ENCODE assay signal across 11 mouse cellular contexts in genomic region chr7:30393631-30394030, GRCm38 (mm10). TPM values are rescaled to one million over a fixed set of nuclear protein-coding genes. Genes with fewer than 3 reads are reported as not detected.
A peak's percentile ranks its signal among the peaks of the same experiment; 100 is the strongest.
DNase-seq lines count a peak whose midpoint lies in the region; ATAC-seq and TF ChIP-seq lines count a peak whose summit lies in the region.
"Had no signal": no experiment of that assay in that cellular context is flagged by ENCODE, and none has a peak within 500 bp of the region (broad histone marks: within the 10 kb centered on the region; RNA-seq: fewer than 3 reads in every experiment).

No protein-coding gene starts in this region.

- no peak overlapping the region for H3K4me2 ChIP-seq in forebrain, embryonic 11.5 days (ENCODE audit: low read depth, low read length, severe bottlenecking)
- H3K4me2 ChIP-seq in forebrain, postnatal 0 days (ENCODE audit: low read depth): no peak overlapping the region
- H3K4me2 ChIP-seq in embryonic facial prominence, embryonic 13.5 days: no peak overlapping the region
- H3K4me2 ChIP-seq in stomach, embryonic 16.5 days (ENCODE audit: low read depth, low read length): no peak overlapping the region
- no peak overlapping the region for H3K4me2 ChIP-seq in forebrain, embryonic 12.5 days

- no peak overlapping the region for H3K27ac ChIP-seq in forebrain, embryonic 11.5 days (ENCODE audit: low read depth, low read length)
- H3K27ac ChIP-seq in forebrain, postnatal 0 days (ENCODE audit: low read depth, low read length): no peak overlapping the region
- H3K27ac ChIP-seq in left cerebral cortex, adult 2 months: peak overlapping the region; percentile 57
- peak overlapping the region; percentile 29; the same call in 1 of the 2 replicates for H3K27ac ChIP-seq in embryonic facial prominence, embryonic 13.5 days
- peak overlapping the region; percentile 18; the same call in 1 of the 2 replicates for H3K27ac ChIP-seq in stomach, embryonic 16.5 days (ENCODE audit: low read length)
- H3K27ac ChIP-seq in forebrain, embryonic 12.5 days: no peak overlapping the region

- DNase-seq in forebrain, embryonic 11.5 days (ENCODE audit: low spot score): peak; percentile 30
- DNase-seq in forebrain, postnatal 0 days: no peak
- DNase-seq in left cerebral cortex, adult 2 months (ENCODE audit: extremely low spot score in 1 of 2, low spot score in 2 of 2): no peak
- no peak for DNase-seq in left cerebral cortex, adult 8-10 months (ENCODE audit: low spot score in 2 of 2)
- DNase-seq in cerebellum, adult 18-20 months: no peak
- DNase-seq: gastrocnemius, postnatal 36 days; right cerebral cortex, postnatal 25 days had no signal

- no peaks in the 10 kb centered on the region for H3K27me3 ChIP-seq in forebrain, embryonic 11.5 days (ENCODE audit: control insufficient read depth, insufficient read depth, low read length)
- no peaks in the 10 kb centered on the region for H3K27me3 ChIP-seq in forebrain, postnatal 0 days (ENCODE audit: insufficient read depth, low read length)
- no peaks in the 10 kb centered on the region for H3K27me3 ChIP-seq in embryonic facial prominence, embryonic 13.5 days
- no peaks in the 10 kb centered on the region for H3K27me3 ChIP-seq in stomach, embryonic 16.5 days (ENCODE audit: control insufficient read depth, insufficient read depth, low read length)
- no peaks in the 10 kb centered on the region; the same call in 1 of the 2 replicates for H3K27me3 ChIP-seq in forebrain, embryonic 12.5 days

- H3K36me3 ChIP-seq in forebrain, embryonic 11.5 days (ENCODE audit: control insufficient read depth, insufficient read depth, low read length): no peaks in the 10 kb centered on the region
- no peaks in the 10 kb centered on the region for H3K36me3 ChIP-seq in forebrain, postnatal 0 days (ENCODE audit: insufficient read depth)
- no peaks in the 10 kb centered on the region for H3K36me3 ChIP-seq in embryonic facial prominence, embryonic 13.5 days
- no peaks in the 10 kb centered on the region for H3K36me3 ChIP-seq in stomach, embryonic 16.5 days (ENCODE audit: control insufficient read depth, insufficient read depth, low read length)
- no peaks in the 10 kb centered on the region for H3K36me3 ChIP-seq in forebrain, embryonic 12.5 days (replicated peaks)

- no peaks in the 10 kb centered on the region for H3K4me1 ChIP-seq in forebrain, embryonic 11.5 days (replicated peaks; ENCODE audit: control insufficient read depth, insufficient read depth, low read length)
- H3K4me1 ChIP-seq in forebrain, postnatal 0 days (ENCODE audit: insufficient read depth): no peaks in the 10 kb centered on the region
- no peaks in the 10 kb centered on the region for H3K4me1 ChIP-seq in embryonic facial prominence, embryonic 13.5 days
- no peaks in the 10 kb centered on the region for H3K4me1 ChIP-seq in stomach, embryonic 16.5 days (ENCODE audit: control insufficient read depth, insufficient read depth, low read length)
- no peaks in the 10 kb centered on the region for H3K4me1 ChIP-seq in forebrain, embryonic 12.5 days

- intact Hi-C loops in left cerebral cortex, adult 2 months (cut with DNase I): no loop called here

- no peak overlapping the region for H3K9ac ChIP-seq in forebrain, embryonic 11.5 days (ENCODE audit: low read length)
- H3K9ac ChIP-seq in forebrain, postnatal 0 days: no peak overlapping the region
- no peak overlapping the region for H3K9ac ChIP-seq in embryonic facial prominence, embryonic 13.5 days
- H3K9ac ChIP-seq in stomach, embryonic 16.5 days (ENCODE audit: low read length): no peak overlapping the region
- H3K9ac ChIP-seq in forebrain, embryonic 12.5 days: no peak overlapping the region
- H3K9ac ChIP-seq: liver, embryonic 14.5 days had no signal

- WGBS in forebrain, embryonic 11.5 days: 77% methylated on average over 4 of the region's 4 CpGs
- 85% methylated on average over 4 of the region's 4 CpGs for WGBS in forebrain, postnatal 0 days
- WGBS in embryonic facial prominence, embryonic 13.5 days: 77% methylated on average over 4 of the region's 4 CpGs
- WGBS in stomach, embryonic 16.5 days: 83% methylated on average over 4 of the region's 4 CpGs
- WGBS in forebrain, embryonic 12.5 days: 87% methylated on average over 4 of the region's 4 CpGs

- ATAC-seq in forebrain, embryonic 11.5 days (replicated peaks; ENCODE audit: low FRiP score): no peak
- ATAC-seq in forebrain, postnatal 0 days: no peak
- no peak for ATAC-seq in embryonic facial prominence, embryonic 13.5 days (ENCODE audit: insufficient number of reproducible peaks, insufficient read depth, low FRiP score, low TSS enrichment, low read depth)
- no peak for ATAC-seq in stomach, embryonic 16.5 days (ENCODE audit: insufficient read depth, low FRiP score)
- no peak for ATAC-seq in forebrain, embryonic 12.5 days (ENCODE audit: low FRiP score)

- no peak for TF ChIP-seq CTCF in forebrain, postnatal 0 days (IDR thresholded peaks at IDR 0.05; ENCODE audit: low read depth)
- TF ChIP-seq CTCF in left cerebral cortex, adult 2 months (IDR thresholded peaks at IDR 0.05): no peak

- no peaks in the 10 kb centered on the region for H3K9me3 ChIP-seq in forebrain, embryonic 11.5 days (ENCODE audit: control insufficient read depth, low read length)
- H3K9me3 ChIP-seq in forebrain, postnatal 0 days (ENCODE audit: low read length): no peaks in the 10 kb centered on the region
- no peaks in the 10 kb centered on the region for H3K9me3 ChIP-seq in embryonic facial prominence, embryonic 13.5 days
- no peaks in the 10 kb centered on the region for H3K9me3 ChIP-seq in stomach, embryonic 16.5 days (replicated peaks; ENCODE audit: control insufficient read depth, low read length)
- no peaks in the 10 kb centered on the region for H3K9me3 ChIP-seq in forebrain, embryonic 12.5 days

- H3K4me3 ChIP-seq in forebrain, embryonic 11.5 days (ENCODE audit: low read depth, low read length): no peak overlapping the region
- no peak overlapping the region for H3K4me3 ChIP-seq in forebrain, postnatal 0 days (ENCODE audit: low read depth, low read length)
- no peak overlapping the region for H3K4me3 ChIP-seq in left cerebral cortex, adult 2 months
- no peak overlapping the region for H3K4me3 ChIP-seq in embryonic facial prominence, embryonic 13.5 days
- H3K4me3 ChIP-seq in stomach, embryonic 16.5 days (replicated peaks; ENCODE audit: low read length): no peak overlapping the region
- no peak overlapping the region for H3K4me3 ChIP-seq in forebrain, embryonic 12.5 days (replicated peaks)

RNA-seq across cellular contexts. Expression of gene Tyrobp, which starts 19.9 kb away (rescaled TPM):
- 9.6 and 15.2 TPM in 2 replicates for polyA plus RNA-seq in forebrain, embryonic 11.5 days (2014; fragmentation: Nextera tagmentation; extraction: Ambion mirVana)
- 14.5 and 25.6 TPM in 2 replicates for total RNA-seq in forebrain, postnatal 0 days (2014; rRNA removed)
- 44.2 and 52.5 TPM in 2 replicates for polyA plus RNA-seq in forebrain, postnatal 0 days (2015; fragmentation: Nextera tagmentation; extraction: Ambion mirVana)
- 10 to 100 TPM; 25.9 to 26.6 TPM for total RNA-seq in left cerebral cortex, adult 2 months (2021)
- total RNA-seq in left cerebral cortex, adult 8-10 months (2022): 100 to 1,000 TPM in 2 of 4 experiments, 10 to 100 TPM in 2; 25.2 to 334 (median 134) TPM
- polyA plus RNA-seq in embryonic facial prominence, embryonic 13.5 days (2015; fragmentation: Nextera tagmentation; extraction: Ambion mirVana): 38.9 and 40.9 TPM in 2 replicates
- polyA plus RNA-seq in stomach, embryonic 16.5 days (2015; fragmentation: Nextera tagmentation; extraction: Ambion mirVana): 71.0 and 75.8 TPM in 2 replicates
- polyA plus RNA-seq in forebrain, embryonic 12.5 days (2016; fragmentation: Nextera tagmentation; extraction: Ambion mirVana): 11.3 and 11.7 TPM in 2 replicates

RNA-seq across cellular contexts. Expression of gene Hcst, which starts 26.0 kb away (rescaled TPM):
- 1.0 TPM in 1 of 2 replicates, not detected in the other for polyA plus RNA-seq in forebrain, embryonic 11.5 days (2014; fragmentation: Nextera tagmentation; extraction: Ambion mirVana)
- total RNA-seq in forebrain, postnatal 0 days (2014; rRNA removed): 1.1 TPM in 1 of 2 replicates, not detected in the other
- 0.41 and 0.87 TPM in 2 replicates for polyA plus RNA-seq in forebrain, postnatal 0 days (2015; fragmentation: Nextera tagmentation; extraction: Ambion mirVana)
- 1 to 10 TPM in 1 of 2 experiments, not detected in 1; 3.1 TPM for total RNA-seq in left cerebral cortex, adult 2 months (2021)
- total RNA-seq in left cerebral cortex, adult 8-10 months (2022): 1 to 10 TPM in 3 of 4 experiments, not detected in 1; 1.4 to 3.0 (median 2.1) TPM
- polyA plus RNA-seq in embryonic facial prominence, embryonic 13.5 days (2015; fragmentation: Nextera tagmentation; extraction: Ambion mirVana): 0.72 and 0.91 TPM in 2 replicates
- polyA plus RNA-seq in stomach, embryonic 16.5 days (2015; fragmentation: Nextera tagmentation; extraction: Ambion mirVana): 1.9 and 2.0 TPM in 2 replicates
- polyA plus RNA-seq in forebrain, embryonic 12.5 days (2016; fragmentation: Nextera tagmentation; extraction: Ambion mirVana): not detected in 2 replicates

RNA-seq across cellular contexts. Expression of gene Nfkbid, which starts 27.9 kb away (rescaled TPM):
- 1.3 and 1.6 TPM in 2 replicates for polyA plus RNA-seq in forebrain, embryonic 11.5 days (2014; fragmentation: Nextera tagmentation; extraction: Ambion mirVana)
- 1.6 and 3.4 TPM in 2 replicates for total RNA-seq in forebrain, postnatal 0 days (2014; rRNA removed)
- 1.1 and 1.7 TPM in 2 replicates for polyA plus RNA-seq in forebrain, postnatal 0 days (2015; fragmentation: Nextera tagmentation; extraction: Ambion mirVana)
- total RNA-seq in left cerebral cortex, adult 2 months (2021): 1 to 10 TPM; 3.9 to 5.1 TPM
- total RNA-seq in left cerebral cortex, adult 8-10 months (2022): 1 to 10 TPM; 2.2 to 4.5 (median 2.8) TPM
- polyA plus RNA-seq in embryonic facial prominence, embryonic 13.5 days (2015; fragmentation: Nextera tagmentation; extraction: Ambion mirVana): 1.8 and 2.5 TPM in 2 replicates
- 1.5 and 2.0 TPM in 2 replicates for polyA plus RNA-seq in stomach, embryonic 16.5 days (2015; fragmentation: Nextera tagmentation; extraction: Ambion mirVana)
- 0.97 and 1.4 TPM in 2 replicates for polyA plus RNA-seq in forebrain, embryonic 12.5 days (2016; fragmentation: Nextera tagmentation; extraction: Ambion mirVana)

RNA-seq across cellular contexts. Expression of gene Lrfn3, which starts 31.1 kb away (rescaled TPM):
- polyA plus RNA-seq in forebrain, embryonic 11.5 days (2014; fragmentation: Nextera tagmentation; extraction: Ambion mirVana): 7.2 TPM in 2 replicates
- 25.2 and 28.0 TPM in 2 replicates for total RNA-seq in forebrain, postnatal 0 days (2014; rRNA removed)
- 16.4 and 20.3 TPM in 2 replicates for polyA plus RNA-seq in forebrain, postnatal 0 days (2015; fragmentation: Nextera tagmentation; extraction: Ambion mirVana)
- 10 to 100 TPM; 33.0 to 36.4 TPM for total RNA-seq in left cerebral cortex, adult 2 months (2021)
- 10 to 100 TPM; 29.0 to 31.8 (median 31.0) TPM for total RNA-seq in left cerebral cortex, adult 8-10 months (2022)
- polyA plus RNA-seq in embryonic facial prominence, embryonic 13.5 days (2015; fragmentation: Nextera tagmentation; extraction: Ambion mirVana): 5.8 and 7.5 TPM in 2 replicates
- polyA plus RNA-seq in stomach, embryonic 16.5 days (2015; fragmentation: Nextera tagmentation; extraction: Ambion mirVana): 4.0 and 4.6 TPM in 2 replicates
- 7.3 and 8.1 TPM in 2 replicates for polyA plus RNA-seq in forebrain, embryonic 12.5 days (2016; fragmentation: Nextera tagmentation; extraction: Ambion mirVana)

RNA-seq across cellular contexts. Expression of gene Aplp1, which starts 51.7 kb away (rescaled TPM):
- polyA plus RNA-seq in forebrain, embryonic 11.5 days (2014; fragmentation: Nextera tagmentation; extraction: Ambion mirVana): 99.2 and 108 TPM in 2 replicates
- total RNA-seq in forebrain, postnatal 0 days (2014; rRNA removed): 705 and 834 TPM in 2 replicates
- 863 and 867 TPM in 2 replicates for polyA plus RNA-seq in forebrain, postnatal 0 days (2015; fragmentation: Nextera tagmentation; extraction: Ambion mirVana)
- 1,000 to 10,000 TPM; 1,205 to 1,260 TPM for total RNA-seq in left cerebral cortex, adult 2 months (2021)
- 1,000 to 10,000 TPM; 1,239 to 1,309 (median 1,269) TPM for total RNA-seq in left cerebral cortex, adult 8-10 months (2022)
- polyA plus RNA-seq in embryonic facial prominence, embryonic 13.5 days (2015; fragmentation: Nextera tagmentation; extraction: Ambion mirVana): 53.4 and 54.1 TPM in 2 replicates
- polyA plus RNA-seq in stomach, embryonic 16.5 days (2015; fragmentation: Nextera tagmentation; extraction: Ambion mirVana): 29.2 and 33.0 TPM in 2 replicates
- 214 and 237 TPM in 2 replicates for polyA plus RNA-seq in forebrain, embryonic 12.5 days (2016; fragmentation: Nextera tagmentation; extraction: Ambion mirVana)

Comparison
In these comparisons a context has a peak if more than half of its experiments do, and no peak if none do; other contexts are left out.
1. H3K27ac ChIP-seq: peak in left cerebral cortex, adult 2 months (single experiment), embryonic facial prominence, embryonic 13.5 days (single experiment) and stomach, embryonic 16.5 days (single experiment); none in forebrain, embryonic 11.5 days (single experiment), forebrain, postnatal 0 days (single experiment) and forebrain, embryonic 12.5 days (single experiment).